Mouse (Mus musculus): ENCODE measurements around the gene Slc18b1.
"Not testable (repeated sequence)": the region's sequence is repeated elsewhere in the genome, so short reads cannot be mapped to it uniquely, and the experiment has no call there.

The Slc18b1 gene

DNA sequence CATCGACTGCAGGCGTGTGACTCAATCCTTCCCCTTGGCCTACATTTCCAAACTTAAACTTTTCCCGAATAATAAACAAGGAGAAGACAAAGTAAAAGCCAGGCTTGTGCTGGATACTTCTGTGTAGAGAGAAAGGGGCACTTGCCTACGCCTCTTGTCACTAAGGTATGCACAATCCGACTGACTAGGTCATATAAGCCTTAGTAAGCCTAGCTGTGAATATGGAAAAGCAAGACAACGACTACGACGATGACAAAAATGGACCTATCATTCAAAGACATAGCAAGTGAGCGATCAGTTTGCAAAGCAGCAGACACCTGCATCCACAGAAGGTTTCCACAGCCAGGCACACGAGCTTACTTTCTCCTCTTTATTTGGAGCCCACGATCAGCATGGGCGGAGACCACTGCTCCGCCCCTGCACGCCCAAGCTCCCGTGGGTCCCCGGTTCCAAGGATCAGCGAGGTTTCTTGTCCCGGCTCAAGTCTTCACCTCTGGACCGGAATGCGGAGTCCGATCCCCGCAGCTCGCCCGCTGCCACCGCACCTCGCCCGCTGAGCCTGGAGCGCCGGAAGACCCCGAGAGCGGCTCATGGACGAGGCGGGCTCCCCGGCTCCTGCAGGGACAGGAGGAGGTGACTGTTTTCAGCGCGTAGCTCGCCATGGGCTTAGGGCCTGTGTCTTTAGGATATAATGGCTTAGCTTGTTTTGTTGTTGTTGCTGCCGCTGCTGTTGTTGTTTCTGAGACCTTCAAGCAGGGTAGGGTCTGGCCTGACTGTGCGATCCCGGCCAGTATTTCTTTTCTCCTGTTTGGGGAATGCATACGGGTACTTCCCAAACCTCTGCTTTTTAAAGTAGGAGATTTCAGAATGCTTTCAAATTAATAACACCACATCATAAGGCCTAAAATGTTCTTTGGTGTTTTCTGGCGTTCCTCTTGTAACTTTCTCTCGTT lies at the start of gene Slc18b1:
TSS of gene Slc18b1 (plus strand) at position 436 of the 953 bp plus-strand sequence.
- no peak for DNase-seq (ENCODE audit: low spot score in 2 of 2)

GRCm38 (mm10) chr10:23754166-23754565 lies 42.6 kb upstream of the Slc18b1 start:
- no peak for DNase-seq (ENCODE audit: low spot score in 2 of 2)

- DNase-seq (ENCODE audit: low spot score in 2 of 2), result no peak
Observed at GRCm38 (mm10) chr10:23777288-23777945, 19.4 kb upstream of the Slc18b1 start.

GRCm38 (mm10) chr10:23780539-23781275 lies 16.1 kb upstream of the Slc18b1 start:
- no peak for DNase-seq (ENCODE audit: low spot score in 2 of 2)

GRCm38 (mm10) chr10:23781760-23782735 lies 14.7 kb upstream of the Slc18b1 start:
- no peak for DNase-seq (ENCODE audit: low spot score in 2 of 2)

GRCm38 (mm10) chr10:23782855-23783492 lies 13.8 kb upstream of the Slc18b1 start:
- DNase-seq (ENCODE audit: low spot score in 2 of 2), result no peak

DNA sequence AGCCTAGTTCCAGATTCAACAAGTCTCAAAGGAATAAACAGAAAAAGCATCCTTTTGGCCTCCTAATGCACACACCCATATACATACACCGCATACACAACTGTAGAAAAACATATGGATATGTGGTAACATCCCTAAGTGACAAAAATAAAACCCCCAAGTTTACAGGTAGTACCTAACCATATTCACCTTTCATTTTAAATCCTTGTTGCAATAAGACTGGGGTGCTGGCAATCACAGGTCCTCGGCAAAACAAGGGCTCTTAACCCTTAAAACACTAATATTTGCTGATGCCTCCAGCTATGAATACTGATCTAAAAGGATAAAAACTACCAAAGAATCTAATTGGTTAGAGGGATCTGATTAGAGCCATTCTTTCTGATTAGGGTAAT lies 13.3 kb upstream of the Slc18b1 start:
- DNase-seq (ENCODE audit: low spot score in 2 of 2), result no peak

GRCm38 (mm10) chr10:23784121-23784520 lies 12.7 kb upstream of the Slc18b1 start:
- no peak for DNase-seq (ENCODE audit: low spot score in 2 of 2)

GRCm38 (mm10) chr10:23785599-23785998 lies 11.2 kb upstream of the Slc18b1 start:
- not testable (repeated sequence) for DNase-seq (ENCODE audit: low spot score in 2 of 2)

GRCm38 (mm10) chr10:23786040-23786439 lies 10.7 kb upstream of the Slc18b1 start:
- DNase-seq (ENCODE audit: low spot score in 2 of 2), result no peak

DNA sequence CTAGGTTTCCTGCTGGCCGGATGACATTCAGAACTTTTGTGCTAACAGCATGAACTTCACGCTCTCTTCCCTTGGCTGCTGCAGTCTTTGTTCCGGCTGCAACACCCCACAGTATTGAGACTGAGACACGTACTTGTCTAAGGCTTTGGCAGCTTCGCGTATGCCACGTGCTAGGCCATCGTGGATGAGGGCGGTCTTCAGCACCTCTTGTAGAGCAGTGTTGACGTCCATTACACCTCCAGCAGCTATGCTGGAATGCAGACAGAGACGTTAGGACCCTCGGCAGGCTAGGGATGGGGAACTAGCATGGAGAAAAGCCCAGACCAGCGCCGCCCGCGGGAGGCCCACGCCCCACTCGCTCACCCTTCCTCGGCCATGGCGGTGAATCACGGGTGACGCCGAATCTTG lies 10.2 kb upstream of the Slc18b1 start:
- not testable (repeated sequence) for DNase-seq (ENCODE audit: low spot score in 2 of 2)

DNA sequence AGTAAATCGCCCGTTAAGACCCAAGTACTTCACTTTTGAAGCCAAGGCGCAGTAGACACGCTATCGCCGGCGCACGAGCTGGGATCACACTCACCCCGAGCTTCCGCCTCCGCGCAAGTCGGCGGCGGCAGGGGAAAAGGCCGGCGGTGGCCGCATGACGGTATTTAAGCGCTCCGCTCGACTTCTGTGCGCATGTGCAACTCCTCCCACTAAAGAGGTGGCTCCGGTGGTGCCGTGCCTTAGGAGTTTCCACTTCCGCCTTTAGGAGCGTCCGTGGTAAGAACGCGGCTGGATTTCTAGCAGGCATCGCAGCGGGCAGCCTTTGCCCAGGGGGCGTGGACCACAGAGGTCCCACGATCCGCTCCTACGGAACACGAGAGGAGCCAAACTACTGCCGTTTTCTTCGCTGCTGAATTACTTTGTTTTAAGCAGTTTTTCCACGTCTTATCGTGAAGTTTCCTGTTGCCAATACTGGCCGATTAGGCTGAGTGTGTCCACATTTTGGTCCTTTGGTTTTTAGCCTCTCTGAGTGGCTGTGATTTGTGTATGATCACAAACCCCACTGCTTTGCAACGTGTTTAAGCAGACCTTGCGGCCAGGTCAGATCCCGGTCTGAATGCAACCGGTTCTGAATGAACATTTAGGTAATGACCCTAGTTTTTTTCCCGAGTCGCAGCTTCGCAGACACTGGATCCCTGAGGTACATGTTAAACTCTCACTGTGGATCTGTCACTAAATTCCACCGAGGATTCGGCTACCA lies 9.5 kb upstream of the Slc18b1 start, which contains the start of gene Rps12:
TSS of gene Rps12 (minus strand) at position 214 of the 760 bp plus-strand sequence.
- peak; percentile 99 for DNase-seq (ENCODE audit: low spot score in 2 of 2)

DNA sequence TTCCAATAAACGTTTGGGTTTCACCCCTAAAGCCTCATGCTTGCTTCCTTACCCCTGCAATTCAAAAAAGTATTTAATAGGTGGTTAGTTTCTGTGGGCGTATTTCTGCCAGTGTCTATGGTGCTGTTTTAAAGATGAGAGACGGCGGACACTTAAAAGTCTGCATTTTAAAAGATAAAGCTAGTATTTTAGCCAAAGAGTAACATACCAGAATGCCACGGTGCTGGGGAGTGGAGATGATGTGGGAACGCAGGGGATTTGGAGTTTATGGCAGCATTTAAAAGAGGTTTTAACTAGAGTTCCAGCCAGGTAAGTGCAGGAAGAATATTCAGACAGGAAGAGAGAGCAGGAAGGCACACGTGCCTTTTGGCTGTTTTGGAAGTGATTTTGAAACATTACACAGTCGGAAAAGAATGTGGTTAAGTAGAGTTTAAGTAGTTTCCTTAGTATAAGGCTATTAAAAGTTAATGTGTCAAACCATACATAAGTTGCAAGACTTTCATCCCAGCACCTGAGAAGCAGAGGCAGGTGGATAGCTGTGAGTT lies 8.7 kb upstream of the Slc18b1 start:
- DNase-seq (ENCODE audit: low spot score in 2 of 2), result no peak

- DNase-seq (ENCODE audit: low spot score in 2 of 2), result no peak
Observed at GRCm38 (mm10) chr10:23795871-23796520, 790 bp upstream of the Slc18b1 start.

DNA sequence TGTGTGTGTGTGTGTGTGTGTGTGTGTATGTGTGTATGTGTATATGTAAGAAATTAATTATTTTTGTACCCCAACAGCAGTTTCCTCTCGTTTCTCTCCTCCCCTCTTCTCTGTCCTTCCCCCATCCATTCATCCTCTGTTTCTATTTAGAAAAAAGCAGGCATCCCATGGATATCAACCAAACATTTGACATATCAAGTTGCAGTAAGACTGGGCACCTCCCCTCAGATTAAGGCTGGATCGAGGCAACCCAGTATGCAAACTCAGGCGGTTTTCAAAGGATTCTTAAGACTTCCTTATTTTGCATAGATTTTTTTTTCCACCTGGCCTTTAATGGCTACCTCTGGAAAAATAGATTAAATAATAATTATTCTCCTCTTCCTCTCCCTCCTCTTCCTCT lies 820 bp downstream of the Slc18b1 start:
- DNase-seq (ENCODE audit: low spot score in 2 of 2), result no peak

DNA sequence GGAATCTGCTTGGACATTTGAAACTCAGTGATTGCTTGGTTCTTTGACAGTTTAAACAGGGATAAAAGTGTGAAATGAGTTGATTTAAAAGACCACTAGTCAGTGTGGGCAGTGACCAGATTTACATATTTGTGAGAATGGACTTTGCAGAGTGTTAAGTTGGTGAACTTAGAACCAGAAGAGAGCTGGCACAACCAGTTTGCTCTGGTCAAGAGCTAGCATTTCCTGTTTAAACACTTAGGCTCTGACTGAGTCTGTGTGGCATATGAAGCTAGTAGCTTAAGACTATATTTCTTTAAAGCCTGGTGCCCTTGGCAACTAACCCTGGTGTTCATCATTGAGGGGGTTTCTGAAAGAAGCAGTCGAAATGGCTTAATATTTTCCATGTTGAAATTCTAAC lies 1.4 kb downstream of the Slc18b1 start:
- DNase-seq (ENCODE audit: low spot score in 2 of 2), result no peak

DNA sequence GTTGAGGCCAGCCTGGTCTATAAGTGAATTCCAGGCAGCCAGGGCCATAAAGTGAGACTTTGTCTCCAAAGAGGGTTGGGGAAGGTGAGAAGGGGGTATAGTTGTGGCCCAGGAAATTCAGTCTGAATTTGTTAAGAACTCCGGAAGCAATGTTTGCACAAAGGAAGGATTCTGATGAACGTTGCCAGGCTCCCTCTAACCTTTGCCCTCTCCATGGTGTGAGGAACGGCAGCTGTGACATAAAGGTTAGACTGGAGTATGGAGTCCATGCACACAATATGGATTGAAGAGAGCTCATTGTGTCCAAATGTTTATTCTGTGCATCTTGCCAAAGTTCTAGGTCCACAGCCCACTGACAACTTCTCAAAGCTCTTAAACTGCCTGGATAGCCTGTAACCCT lies 3.1 kb downstream of the Slc18b1 start:
- DNase-seq (ENCODE audit: low spot score in 2 of 2), result no peak

DNA sequence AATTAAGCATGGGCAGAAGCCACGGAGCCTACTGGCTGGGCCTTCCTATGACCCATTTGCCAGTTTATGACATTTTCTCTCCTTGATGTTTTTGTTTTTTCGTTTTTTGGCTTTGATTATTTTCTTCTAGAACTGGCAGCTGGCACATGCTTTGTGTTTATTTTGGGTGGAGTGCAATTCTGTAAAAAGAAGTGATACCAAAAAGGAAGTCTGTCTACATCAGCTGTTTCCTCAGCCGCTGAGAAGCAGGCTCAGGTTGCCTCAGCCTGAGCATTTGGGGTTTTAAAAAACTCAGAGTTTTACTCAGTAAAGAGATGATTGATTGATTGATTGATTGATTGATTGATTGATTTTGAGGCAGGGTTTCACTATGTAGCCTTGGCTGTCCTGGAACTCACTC lies 6.1 kb downstream of the Slc18b1 start:
- no peak for DNase-seq (ENCODE audit: low spot score in 2 of 2)

- no peak for DNase-seq (ENCODE audit: low spot score in 2 of 2)
Observed at GRCm38 (mm10) chr10:23804665-23805064, 7.9 kb downstream of the Slc18b1 start.
